Mouse (Mus musculus): ENCODE data around the gene Map2k4.

The Map2k4 gene

DNA sequence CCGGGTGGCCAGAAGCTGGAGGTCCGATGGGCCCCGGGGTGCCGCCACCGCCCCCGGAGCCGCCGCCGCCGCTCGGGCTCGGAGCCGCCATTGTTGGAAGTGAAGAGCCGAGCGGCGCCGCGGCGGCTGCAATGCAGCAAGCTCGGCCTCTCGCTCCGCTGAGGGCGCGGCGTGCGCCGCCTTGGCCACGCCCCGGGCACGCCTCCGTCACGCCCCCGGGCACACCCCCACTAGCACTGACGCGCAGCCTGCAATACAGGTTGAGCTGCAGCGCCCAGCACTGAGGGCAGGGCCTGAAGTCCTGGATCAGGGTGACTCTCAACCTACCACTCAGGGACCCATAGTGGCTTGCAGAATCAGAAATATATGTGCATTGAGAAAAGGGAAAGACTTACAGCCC, at the start of gene Map2k4:
Gene Map2k4, minus strand, starts transcription at position 144 of the 400 bp plus-strand sequence.
- peak; percentile 85 for DNase-seq (ENCODE audit: low read depth, low spot score)

DNA sequence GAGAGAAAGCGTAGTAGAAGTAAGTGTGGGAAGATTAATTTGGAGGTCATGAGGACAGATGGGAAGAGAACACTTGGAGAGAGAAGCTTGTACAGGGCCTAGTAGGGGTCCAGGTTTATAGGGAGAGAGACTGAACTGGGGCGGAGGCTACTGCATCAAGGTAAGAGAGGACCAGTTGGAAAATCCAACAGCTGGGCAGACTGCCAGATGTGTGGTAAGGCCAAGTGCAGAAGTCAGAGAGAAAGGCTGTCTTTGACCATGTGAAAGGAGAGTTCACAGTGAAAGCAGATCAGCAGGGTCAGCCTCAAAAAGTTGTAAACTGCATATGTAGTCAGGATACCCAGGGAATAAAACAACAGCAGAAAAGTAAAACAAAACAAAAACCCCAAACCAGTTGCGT, 36.5 kb upstream of the Map2k4 start:
- DNase-seq (ENCODE audit: low read depth, low spot score), result peak; percentile 20

DNA sequence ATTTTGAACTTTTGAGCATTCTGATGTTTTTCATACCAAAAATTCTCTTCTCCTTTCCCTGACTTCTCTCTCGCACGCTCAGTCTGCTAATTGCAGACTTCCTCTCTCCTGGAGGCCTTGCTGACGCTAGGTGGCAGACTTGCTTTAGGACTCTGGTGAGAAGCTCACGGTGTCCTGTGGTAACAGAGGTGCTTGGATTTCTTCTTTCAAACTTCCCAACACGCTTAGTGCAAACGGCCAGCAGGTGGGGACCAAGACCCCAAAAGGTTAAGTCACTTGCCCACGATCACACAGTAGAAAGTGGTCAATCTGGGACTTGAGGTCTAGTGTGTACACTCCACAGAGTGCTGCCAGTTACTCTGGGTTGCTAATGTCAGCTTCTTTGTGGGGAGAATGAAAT, 32.8 kb upstream of the Map2k4 start:
- peak; percentile 5 for DNase-seq (ENCODE audit: low read depth, low spot score)

DNA sequence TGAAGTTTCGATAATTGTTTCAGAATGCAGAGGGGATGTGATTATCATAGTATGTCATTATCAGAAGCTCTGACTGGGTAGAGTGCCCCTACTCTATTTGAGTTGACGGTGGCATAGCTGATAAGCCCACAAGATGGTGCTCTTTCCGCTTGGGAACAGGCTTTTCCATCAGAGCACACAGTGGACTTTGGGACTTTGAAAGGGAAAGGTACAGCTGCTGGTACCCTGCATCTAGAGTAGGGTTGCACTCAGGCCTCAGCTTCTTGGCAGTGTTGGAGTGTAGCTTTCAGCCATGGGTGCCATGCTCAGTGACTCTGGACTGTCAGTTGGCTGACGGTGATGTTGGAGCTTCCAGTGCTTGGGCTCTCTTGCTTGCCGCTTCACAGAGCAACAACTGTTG, 32.2 kb upstream of the Map2k4 start:
- no peak for DNase-seq (ENCODE audit: low read depth, low spot score)

DNA sequence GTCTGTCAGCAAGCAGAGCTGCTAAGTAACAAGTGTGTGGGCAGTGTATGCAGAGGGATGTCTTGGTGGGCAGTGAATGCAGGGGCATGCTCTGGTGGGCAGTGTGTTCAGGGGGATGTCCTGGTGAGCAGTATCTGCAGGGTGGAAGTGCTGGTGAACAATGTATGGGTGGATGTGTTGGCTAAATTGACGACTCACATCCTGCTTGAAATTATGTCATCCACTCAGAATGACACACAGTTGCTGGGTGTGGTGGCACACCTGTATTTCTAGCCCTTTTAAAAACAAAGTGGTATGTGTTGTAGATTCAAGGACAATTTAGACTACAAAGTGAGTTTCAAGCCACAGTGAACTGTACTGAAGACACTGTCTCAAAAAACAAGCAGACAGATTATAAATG, 30.1 kb upstream of the Map2k4 start:
- peak; percentile 31 for DNase-seq (ENCODE audit: low read depth, low spot score)

DNA sequence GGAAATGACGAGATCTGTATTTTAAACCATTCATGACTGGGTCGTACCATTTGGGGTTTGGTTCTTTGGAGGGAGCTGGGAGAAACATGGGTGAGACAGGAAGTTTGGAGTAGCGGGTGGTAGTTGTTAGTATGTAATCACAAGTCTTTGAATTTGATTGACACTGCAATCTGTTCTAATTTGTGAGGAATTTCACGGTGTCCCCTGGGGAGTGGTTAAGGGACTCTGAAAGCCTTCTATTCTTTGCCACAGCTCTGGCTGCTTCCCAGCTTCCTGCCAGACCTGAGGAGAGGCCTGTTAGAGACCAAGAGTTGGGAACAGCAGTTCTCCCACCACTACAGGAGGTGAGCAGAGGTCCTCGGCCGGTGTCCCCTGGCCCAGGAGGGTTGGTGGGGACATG, 28.1 kb upstream of the Map2k4 start:
- peak; percentile 45 for DNase-seq (ENCODE audit: low read depth, low spot score)

DNA sequence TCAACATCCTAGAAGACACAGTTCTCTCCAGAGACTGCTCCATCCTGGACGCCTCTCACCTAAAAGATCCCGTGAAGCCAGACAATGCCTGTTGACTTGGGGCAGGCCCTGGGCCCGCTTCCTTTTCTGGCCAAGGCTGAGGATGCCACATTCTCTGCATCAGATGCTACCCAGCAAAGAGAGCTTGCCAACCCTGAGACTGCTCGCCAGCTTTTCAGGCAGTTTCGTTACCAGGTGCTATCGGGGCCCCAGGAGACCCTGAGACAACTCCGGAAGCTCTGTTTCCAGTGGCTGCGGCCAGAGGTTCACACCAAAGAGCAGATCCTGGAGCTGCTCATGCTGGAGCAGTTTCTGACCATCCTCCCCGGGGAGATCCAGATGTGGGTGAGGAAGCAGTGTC, 26.3 kb upstream of the Map2k4 start:
- no peak for DNase-seq (ENCODE audit: low read depth, low spot score)

DNA sequence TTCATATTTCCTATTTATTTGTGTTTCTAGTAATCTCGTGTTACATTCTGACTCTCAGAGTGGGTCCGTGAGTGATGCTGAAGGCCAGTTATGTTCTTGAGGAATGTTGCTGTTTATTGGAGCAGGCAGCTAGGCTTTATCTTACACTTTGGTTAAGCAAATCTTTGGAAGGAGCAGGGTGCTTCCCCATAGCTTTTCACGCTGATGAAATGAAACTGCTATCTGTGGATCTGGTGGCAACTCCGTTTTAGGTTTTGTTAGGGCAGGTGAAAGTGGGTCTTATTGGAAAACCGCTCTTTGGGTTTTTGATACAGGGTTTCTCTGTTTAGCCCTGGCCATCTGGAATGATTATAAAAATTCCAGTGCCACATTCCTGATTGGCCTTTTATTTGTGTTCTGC, 24.0 kb upstream of the Map2k4 start:
- no peak for DNase-seq (ENCODE audit: low read depth, low spot score)

DNA sequence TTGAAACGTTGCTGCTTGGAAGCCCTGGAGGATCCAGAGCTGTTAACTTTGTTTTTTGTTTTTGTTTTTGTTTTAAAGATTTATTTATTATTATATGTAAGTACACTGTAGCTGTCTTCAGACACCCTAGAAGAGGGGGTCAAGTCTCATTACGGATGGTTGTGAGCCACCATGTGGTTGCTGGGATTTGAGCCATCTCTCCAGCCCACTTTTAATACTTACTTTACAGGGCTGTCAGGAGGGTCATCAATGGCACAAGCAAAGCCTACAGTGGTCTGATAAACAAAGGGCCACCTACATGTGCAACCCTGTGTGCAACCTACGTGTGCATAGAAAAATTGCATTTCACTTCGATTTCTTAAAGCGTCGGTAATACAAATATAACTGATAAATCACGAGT, 19.5 kb upstream of the Map2k4 start:
- DNase-seq (ENCODE audit: low read depth, low spot score), result no peak

DNA sequence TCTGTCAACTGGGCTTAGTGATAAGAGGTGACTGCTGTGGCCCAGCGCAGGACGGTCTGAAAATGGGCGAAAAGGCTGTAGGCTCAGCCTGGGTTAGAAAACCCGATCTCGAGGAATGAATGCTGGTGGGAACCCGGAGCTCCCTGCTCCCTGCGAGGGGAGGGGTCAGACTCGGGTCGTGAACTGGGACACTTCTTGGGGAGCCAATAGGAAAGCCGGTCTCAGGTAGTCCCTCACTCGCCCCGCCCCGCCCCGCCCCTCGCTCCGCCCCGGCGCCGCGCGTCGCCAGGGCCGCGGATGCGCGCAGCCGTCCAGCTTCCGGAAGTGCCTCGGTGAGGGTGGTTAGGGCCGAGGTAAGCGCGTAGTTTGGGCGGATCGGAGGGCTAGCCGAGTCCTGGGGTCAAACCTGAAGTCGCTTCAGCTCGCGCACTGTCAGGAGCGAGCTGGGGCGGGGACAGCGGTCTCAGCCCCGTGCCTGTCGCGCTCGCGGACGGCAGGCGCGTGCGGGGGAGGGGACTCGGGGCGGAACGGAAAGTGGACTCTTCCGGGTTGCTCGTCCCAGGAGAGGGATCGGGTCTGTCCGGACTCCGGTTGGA, 18.9 kb upstream of the Map2k4 start, which contains the start of gene Zkscan6:
Gene Zkscan6, plus strand, starts transcription at position 267 of the 596 bp plus-strand sequence.
- DNase-seq (ENCODE audit: low read depth, low spot score), result peak; percentile 90

DNA sequence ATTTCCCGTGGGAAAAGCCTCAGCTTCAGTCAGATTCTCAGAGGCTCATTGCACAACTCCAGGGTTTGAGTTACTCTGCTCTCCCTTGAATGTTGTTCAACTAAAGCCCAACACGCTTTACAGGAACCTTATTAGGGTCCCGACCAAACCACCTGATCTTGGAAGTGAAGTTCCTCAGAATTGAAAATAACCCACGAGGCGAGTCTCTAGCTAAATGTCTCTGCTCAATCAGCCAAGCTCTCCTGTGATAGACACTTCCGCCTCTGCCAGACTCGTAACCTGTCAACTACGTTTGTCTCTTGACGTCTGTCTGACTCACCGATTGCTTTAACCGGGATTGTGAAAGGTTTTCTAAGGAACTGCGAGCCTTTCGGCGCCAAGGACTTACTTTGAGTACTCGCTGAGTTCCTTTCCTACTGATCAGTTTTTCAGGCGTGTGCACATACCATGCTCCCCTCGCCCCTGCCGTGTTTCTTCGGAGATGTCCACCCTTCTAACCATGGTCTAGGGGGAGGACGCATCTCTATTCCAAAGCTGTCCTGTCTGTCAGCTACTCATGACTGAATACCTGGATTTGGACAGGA, 18.3 kb upstream of the Map2k4 start:
- DNase-seq (ENCODE audit: low read depth, low spot score), result peak; percentile 81

DNA sequence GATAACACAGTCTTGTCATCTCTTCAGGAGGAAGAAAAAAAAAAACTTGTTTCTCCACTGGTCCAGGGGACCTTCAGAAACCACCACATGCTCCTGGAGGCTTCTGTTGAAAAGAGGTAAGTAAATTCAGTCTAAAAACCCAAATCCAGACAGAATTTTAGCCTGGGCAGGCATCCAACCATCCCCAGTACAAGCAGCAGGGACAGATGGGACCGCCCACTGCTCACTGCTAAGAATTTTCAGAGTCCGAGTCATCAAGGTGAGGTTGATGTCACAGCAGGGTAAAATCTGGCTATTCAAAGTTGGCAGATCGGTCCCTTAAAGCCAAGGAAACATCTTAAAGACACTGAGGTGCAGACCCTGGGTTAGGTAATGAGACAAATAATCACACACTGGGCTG, 13.8 kb upstream of the Map2k4 start:
- no peak for DNase-seq (ENCODE audit: low read depth, low spot score)

DNA sequence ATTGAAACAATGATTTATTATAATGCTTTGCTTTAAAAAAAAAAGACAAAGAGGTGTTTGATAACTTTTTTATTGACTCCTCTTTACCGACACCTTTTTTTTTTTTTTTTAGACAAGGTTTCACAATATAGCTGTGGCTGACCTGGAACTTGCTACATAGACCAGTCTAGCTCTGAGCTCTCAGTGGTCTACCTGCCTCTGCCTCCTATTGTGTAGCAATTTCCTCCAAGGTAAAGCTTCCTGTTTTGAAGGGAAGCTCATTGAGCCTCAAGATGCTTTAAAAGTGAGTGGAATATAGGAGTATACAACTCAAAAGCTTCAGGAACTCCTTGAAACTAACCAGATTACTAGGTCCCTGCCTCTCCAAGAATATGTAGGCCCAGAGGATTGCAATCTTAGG, 7.8 kb upstream of the Map2k4 start:
- no peak for DNase-seq (ENCODE audit: low read depth, low spot score)

DNA sequence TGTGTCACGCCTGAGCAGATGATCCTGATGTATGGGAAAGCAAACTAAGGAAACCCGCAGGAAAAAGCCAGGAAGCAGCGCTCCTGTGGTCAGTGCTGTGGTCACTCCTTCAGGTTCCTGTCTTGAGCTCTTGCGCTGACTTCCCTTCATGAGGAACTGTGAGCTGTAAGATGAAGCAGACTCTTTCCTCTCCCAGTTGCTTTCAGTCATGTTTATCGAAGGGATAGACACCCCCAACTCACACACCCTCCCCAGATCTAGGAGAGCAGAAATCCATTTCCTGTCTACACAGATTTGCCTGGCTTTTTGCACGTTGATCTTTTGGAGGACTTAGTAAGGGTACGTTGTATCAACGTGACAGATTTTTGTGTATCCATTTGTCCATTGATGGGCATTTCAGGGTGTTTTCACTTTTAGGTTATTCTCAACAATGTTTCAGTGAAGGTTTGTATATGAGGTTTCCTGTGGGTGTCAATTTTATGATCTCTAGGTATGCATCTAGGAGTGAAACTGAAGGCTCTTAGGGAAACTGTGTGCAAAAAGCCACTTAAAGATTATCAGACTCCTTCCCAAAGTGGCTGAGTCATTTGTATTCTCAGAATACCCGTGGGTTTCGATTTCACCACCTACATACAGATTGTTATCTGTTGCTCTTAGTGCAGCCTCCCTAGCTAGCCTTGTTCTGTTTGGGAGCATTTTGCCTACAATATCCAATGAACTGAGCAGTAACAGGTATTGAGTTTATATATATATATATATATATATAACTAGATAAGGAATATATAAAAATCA, 6.5 kb upstream of the Map2k4 start:
- DNase-seq (ENCODE audit: low read depth, low spot score), result peak; percentile 60

DNA sequence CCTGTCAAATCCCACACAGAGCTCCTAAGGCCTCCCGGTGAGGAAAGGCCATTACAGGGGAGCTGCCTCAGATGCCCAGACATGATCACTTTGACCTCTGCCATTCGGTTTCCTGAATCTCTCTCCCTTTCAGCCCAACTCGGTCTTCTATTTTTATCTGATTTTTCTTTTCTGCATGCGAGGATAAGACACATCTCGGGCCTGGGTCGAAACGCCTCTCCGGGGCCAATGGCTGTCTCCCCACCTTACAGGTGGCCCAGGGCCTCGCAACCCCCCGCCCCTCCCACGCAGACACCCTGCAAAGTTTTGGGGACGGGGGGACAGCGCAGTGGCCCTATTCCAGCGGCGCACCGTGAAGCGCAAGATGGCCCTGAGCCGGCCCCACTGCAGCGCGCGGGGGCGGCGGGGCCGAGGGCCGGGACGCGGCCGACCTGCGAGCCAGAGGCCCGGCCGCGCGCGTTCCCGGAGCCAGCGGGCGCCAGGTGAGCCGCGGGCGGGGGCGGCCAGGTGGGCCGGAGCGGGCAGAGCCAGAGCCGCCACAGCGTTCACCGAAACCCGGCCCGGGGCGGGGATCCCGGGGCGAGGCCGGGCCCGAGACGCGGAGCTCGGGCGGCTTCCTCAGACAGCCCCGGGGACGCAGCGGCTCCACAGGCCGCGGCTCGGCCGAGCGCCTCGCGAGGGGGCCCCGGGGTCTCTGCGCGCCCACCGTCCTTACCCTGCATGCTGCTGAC, 511 bp downstream of the Map2k4 start:
- DNase-seq (ENCODE audit: low read depth, low spot score), result peak; percentile 33

DNA sequence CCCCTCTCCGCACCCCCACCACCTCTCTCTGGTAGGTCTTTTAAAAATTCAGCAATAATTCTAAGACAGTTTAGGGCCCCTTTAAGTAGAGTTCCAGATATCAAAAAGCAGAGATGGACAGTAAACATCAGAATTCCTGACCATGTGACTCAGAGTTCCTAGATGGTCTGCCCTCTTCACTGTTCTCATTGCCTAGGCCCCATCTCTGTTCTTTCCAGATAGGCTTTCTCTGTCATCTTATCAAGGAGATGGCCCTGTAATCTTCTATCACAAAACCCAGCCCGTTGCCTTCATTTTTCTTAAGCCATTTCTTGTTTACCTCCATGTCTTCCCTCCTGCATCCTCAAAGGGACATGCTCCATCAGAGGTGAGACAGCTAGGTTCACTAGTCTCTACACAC, 1.9 kb downstream of the Map2k4 start:
- peak; percentile 16 for DNase-seq (ENCODE audit: low read depth, low spot score)

DNA sequence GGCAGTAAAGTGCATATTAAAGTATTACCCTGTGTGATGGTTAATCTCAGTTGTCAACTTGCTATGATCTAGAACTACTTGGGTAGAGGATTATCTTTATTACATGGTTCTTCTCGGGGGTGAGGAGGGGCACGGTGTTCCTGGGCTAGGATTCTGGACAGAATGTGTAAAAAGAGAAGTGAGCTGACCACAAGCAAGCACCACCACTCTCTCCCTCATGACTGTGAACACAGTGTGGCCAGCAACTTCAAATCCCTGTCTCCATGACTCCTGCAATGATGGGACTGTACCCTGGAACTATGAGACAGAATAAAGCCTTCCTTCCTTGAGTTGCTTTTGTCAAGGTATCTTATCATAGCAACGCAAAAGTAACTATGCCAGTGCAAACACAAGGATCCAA, 6.5 kb downstream of the Map2k4 start:
- DNase-seq (ENCODE audit: low read depth, low spot score), result no peak

DNA sequence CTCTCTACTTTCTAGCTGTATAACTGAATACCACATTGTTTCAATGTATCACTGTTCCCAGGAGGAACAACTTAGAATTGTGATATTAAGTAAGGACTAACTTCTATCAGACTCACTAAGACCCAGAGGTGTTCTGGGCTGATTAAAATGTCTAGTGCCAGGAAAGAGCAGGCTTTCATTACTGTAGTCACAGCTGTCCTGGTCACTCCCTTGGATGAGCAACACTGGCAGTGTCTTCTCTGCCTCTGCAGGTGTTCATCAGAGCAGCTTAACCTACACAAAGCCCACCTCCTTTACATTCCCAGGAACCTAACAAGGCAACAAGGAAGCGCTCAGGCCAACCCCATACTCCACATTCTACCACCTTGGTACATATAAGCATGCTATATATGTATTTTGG, 8.5 kb downstream of the Map2k4 start:
- DNase-seq (ENCODE audit: low read depth, low spot score), result no peak

DNA sequence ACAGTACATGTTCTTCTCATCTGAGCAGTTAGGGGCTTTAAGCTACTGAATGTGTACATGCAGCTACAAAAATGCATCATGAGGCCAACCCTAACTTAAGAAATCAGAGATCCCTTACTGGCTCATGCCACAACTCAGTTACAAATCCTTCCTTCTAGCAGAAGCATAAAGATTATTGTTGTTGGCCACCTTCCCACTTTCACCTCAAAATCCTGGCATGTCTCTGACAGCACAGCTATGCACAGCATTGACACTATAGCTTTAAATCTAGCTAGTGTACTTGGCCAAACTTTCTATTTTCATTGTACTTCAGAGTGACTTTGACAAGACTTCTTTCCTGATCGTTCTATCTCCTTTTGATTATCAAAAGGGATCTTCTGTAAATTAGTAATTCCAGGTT, 9.0 kb downstream of the Map2k4 start:
- peak; percentile 92 for DNase-seq (ENCODE audit: low read depth, low spot score)

DNA sequence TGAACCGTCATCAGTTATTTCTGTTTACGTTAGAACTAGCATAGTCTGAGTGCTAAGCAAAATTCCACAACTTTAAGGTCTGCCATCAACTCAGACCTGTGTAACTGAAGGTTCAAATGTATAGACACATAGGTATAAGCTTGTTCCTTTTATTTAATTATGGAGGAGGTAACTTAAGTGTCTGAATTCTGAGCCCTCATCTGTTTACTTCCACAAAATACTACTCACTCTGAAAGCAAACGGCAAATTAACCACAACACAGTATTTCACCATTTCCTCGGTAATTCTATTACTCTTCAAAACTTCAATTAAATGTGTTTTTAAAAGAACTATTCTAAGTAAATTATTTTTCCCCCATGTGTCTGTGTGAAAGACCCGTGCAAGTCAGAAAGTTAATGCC, 10.3 kb downstream of the Map2k4 start:
- no peak for DNase-seq (ENCODE audit: low read depth, low spot score)

DNA sequence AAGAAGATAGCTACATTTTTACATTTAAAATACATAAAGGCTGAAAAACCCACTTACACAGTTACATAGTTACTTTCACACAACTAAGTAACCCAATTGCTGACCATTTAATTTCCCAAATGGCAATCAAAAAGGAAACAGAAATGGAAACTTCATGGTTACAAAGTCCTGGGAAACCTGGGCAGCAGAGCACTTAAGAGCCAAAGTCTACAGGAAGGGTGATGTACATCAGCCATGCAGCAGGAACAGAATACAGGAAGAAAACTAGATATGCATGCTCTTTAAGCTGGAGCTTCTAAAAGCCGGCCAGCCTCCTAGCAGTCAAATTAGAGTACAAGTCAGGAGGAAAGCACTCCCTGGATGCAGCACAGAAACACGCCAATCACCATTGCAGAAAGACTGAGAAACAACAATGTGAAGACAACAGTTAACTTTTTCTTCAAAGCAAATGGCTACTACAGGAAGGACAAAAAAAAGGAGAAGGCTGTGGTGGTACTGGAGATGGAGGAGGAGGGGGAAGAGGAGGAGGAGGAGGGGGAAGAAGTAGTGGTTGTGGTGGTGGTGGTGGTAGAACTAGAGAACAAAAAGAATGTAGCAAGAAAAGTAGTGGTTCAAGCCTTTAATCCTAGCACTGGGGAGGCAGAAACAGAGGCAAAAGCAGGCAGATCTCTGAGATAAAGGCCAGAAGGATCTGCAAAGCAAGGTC, 11.0 kb downstream of the Map2k4 start:
- DNase-seq (ENCODE audit: low read depth, low spot score), result no peak
